Mouse (Mus musculus): ENCODE measurements around the gene Wdr63. TPM values are rescaled to one million over a fixed set of nuclear protein-coding genes. Genes with fewer than 3 reads are reported as not detected.
"Not testable (repeated sequence)": the region's sequence is repeated elsewhere in the genome, so short reads cannot be mapped to it uniquely, and the experiment has no call there.

Wdr63 gene
- polyA plus RNA-seq, 1 experiment from 2014 or later, result 0.40 TPM

DNA sequence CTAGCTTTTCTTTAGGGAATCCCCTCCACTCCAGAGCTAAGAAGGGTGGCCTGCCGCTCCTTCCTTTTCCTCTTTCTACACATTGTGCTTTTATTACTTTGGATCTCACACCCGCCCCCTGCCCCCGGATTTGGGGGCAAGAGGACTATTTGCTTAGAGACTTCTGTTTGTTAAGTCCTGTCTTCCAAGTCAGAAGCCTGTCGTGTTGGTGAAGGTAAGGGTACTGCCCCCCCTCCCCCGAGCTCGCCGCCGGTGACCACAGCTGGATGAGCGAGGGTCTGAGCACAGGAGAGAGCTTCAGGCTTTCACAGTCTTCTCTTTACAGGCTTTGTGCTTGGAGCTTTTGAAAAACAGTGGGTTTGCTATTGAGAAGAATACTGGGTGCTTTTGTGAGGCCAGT, 90.4 kb downstream of the Wdr63 start:
- Histone ChIP-seq H3K4me1 (no peaks in the 10 kb centered on the region), H3K36me3 (replicated peaks) (peaks cover 61% of the 10 kb centered on the region), H3K27ac (replicated peaks) (no peak overlapping the region), H3K4me3 (no peak overlapping the region), H3K9me3 (no peaks in the 10 kb centered on the region), H3K27me3 (replicated peaks; ENCODE audit: low read depth, poor library complexity, severe bottlenecking) (no peaks in the 10 kb centered on the region)
- DNase-seq (ENCODE audit: low spot score), result no peak
- WGBS, result 68% methylated on average over 9 of the region's 9 CpGs

- H3K36me3 ChIP-seq (replicated peaks), result peaks cover 59% of the 10 kb centered on the region
- 93% methylated on average over 13 of the region's 13 CpGs for WGBS
- H3K4me3 ChIP-seq, result no peak overlapping the region
- H3K4me1 ChIP-seq, result no peaks in the 10 kb centered on the region
- no peak overlapping the region for H3K27ac ChIP-seq (replicated peaks)
- no peaks in the 10 kb centered on the region for H3K9me3 ChIP-seq
- DNase-seq (ENCODE audit: low spot score), result no peak
- no peaks in the 10 kb centered on the region for H3K27me3 ChIP-seq (replicated peaks; ENCODE audit: low read depth, poor library complexity, severe bottlenecking)
These were observed 91.0 kb downstream of the Wdr63 start for GRCm38 (mm10) chr3:146016979-146017378.

DNA sequence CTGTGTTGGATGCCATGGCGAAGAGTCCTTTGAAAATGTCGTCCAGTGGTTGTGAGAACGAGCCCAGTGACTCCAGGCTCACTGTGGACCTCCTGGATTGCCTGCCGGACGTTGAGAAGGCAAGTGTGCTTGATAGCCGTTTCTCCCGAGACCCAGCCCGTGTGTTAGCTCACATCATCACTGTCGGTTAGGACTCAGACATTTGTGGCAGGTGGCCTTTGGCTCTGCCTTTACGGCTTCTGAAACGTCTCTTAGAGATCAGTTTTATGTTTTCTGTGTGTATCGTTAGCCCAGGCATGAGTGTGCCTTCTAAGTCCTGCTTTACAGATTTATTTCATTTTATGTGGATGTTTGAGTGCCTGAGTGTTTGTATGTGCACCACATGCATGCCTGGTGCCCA, 93.6 kb downstream of the Wdr63 start:
- H3K27ac ChIP-seq (replicated peaks), result no peak overlapping the region

DNA sequence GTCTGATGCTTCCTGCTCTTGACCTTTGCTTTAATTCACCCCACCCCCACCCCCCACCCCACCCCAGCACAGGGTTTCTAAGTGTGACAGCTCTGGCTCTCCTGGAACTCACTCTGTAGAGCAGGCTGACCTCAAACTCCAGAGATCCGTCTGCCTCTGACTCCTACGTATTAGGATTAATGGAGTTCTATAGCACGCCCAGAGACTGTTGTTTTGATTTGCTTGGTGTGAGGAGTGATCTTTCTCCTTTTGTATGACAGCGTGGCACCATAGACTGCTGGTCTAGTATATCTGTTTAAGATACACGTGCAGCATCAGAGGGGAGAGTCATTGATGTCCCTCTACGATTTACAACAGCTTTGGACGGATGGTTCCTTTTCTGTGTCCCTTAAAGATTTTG, 94.4 kb downstream of the Wdr63 start:
- Histone ChIP-seq H3K4me1 (peaks cover 21% of the 10 kb centered on the region), H3K4me3 (no peak overlapping the region), H3K9me3 (no peaks in the 10 kb centered on the region), H3K27ac (replicated peaks) (no peak overlapping the region), H3K36me3 (replicated peaks) (peaks cover 62% of the 10 kb centered on the region), H3K27me3 (replicated peaks; ENCODE audit: low read depth, poor library complexity, severe bottlenecking) (no peaks in the 10 kb centered on the region)
- no peak for DNase-seq (ENCODE audit: low spot score)
- WGBS, result 93% methylated on average over 7 of the region's 7 CpGs

More for the DNA sequence above, 93.6 kb downstream of the Wdr63 start:
- no peak for DNase-seq (ENCODE audit: low spot score)
- Histone ChIP-seq H3K4me1 (peaks cover 21% of the 10 kb centered on the region), H3K27me3 (replicated peaks; ENCODE audit: low read depth, poor library complexity, severe bottlenecking) (no peaks in the 10 kb centered on the region), H3K36me3 (replicated peaks) (peaks cover 54% of the 10 kb centered on the region), H3K9me3 (no peaks in the 10 kb centered on the region), H3K4me3 (no peak overlapping the region)
- 96% methylated on average over 12 of the region's 12 CpGs for WGBS

DNA sequence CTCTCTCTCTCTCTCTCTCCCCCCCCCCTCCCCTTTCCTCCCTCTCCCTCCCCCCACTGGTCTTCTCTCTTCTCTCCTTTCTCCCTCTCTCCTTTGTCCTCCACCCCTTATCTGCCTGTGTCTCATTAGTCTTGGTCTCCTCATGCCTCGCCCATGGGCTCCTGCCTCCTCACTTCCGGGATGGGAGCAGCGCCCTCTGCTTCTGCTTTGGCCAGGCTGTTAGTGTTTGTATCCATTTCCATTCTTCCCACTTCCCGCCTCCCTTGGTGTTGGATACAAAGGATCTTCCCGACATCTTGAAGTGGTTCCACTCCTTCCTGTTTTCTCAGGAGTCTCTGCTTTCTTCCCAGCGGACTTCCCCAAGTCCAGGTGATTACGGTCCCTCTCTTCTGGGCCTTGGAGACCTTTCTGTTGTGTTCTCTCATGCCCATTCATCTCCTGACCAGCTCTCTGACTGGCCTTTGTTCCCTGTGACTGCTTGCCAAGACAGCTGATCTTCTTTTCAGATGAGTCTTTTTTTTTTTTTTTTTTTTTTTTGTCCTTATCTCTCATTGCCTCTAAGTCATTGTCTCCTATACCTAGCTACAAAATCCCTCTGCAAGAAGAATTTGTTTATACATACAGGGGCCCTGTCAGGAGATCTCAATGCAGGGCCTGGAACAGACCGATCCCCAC, 96.2 kb downstream of the Wdr63 start:
- Histone ChIP-seq H3K9me3 (no peaks in the 10 kb centered on the region), H3K4me3 (no peak overlapping the region), H3K4me1 (peaks cover 21% of the 10 kb centered on the region), H3K27me3 (replicated peaks; ENCODE audit: low read depth, poor library complexity, severe bottlenecking) (no peaks in the 10 kb centered on the region), H3K36me3 (replicated peaks) (peaks cover 69% of the 10 kb centered on the region), H3K27ac (replicated peaks) (peak overlapping the region; percentile 51; the same call in 1 of the 2 replicates)
- WGBS, result 65% methylated on average over 8 of the region's 8 CpGs
- DNase-seq (ENCODE audit: low spot score), result no peak

DNA sequence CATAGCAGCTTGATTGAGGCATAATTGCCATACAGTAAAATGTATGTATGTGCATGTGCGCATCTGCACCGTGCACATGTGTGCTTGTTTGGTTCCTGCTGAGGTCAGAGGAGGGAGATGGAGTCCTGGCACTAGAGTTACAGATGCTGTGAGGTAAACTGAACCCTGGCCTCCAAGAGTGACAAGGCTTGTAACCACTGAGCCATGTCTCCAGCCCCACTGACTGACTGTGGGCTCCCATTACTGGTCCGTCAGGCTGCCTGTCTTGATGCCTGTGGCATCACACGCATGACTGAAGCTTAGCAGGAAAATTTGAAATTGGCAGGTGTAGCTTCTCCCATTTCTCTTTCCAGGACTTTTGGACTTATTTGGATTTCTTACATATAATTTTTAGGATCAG, 97.2 kb downstream of the Wdr63 start:
- Histone ChIP-seq H3K27ac (replicated peaks) (peak overlapping the region; percentile 52), H3K36me3 (replicated peaks) (peaks cover 67% of the 10 kb centered on the region), H3K4me3 (no peak overlapping the region), H3K9me3 (no peaks in the 10 kb centered on the region), H3K27me3 (replicated peaks; ENCODE audit: low read depth, poor library complexity, severe bottlenecking) (no peaks in the 10 kb centered on the region), H3K4me1 (peaks cover 21% of the 10 kb centered on the region)
- no peak for DNase-seq (ENCODE audit: low spot score)
- 84% methylated on average over 4 of the region's 4 CpGs for WGBS

DNA sequence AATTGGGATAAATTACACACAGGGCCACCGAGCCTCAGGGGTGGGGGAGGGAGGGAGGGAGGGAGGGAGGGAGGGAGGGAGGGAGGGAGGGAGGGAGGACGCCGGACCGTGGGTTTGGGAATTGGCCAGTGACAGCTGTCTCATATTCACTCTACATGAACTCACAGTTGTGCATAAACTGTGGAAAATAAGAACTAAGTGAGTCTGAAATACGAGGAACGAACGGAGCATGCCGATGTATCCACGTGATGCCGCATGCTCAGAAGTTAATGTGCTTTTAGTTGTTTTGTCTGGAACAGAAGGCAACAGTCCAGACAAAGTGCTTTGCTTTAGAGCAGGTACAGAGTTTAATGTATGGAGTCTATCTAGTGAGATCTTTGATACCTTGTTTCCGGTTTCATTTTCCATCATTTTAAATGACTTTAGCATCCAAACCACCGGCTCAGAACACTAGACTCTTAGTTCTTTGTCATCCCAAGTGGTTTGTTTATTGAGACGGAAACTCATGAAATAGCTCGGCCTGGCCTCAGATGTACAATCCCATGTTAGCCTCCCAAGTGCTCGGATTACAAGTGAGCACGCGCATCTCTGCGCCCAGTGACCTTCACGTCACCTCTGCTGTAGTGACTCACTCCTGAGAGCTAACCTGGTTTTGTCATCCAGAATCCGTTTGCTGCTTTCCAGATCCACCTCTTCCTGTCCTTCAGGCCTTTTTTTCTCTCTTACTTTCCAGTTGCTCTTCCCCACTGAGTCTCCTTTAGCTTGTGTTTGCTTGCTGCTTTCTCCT, 97.9 kb downstream of the Wdr63 start:
- no peaks in the 10 kb centered on the region for H3K9me3 ChIP-seq
- H3K4me1 ChIP-seq, result peaks cover 21% of the 10 kb centered on the region
- no peak overlapping the region for H3K4me3 ChIP-seq
- 55% methylated on average over 20 of the region's 20 CpGs for WGBS
- peak; percentile 52 for DNase-seq (ENCODE audit: low spot score)
- H3K36me3 ChIP-seq (replicated peaks), result peaks cover 66% of the 10 kb centered on the region
- H3K27ac ChIP-seq (replicated peaks), result peak overlapping the region; percentile 52
- no peaks in the 10 kb centered on the region for H3K27me3 ChIP-seq (replicated peaks; ENCODE audit: low read depth, poor library complexity, severe bottlenecking)

GRCm38 (mm10) chr3:146007872-146008271, 100.1 kb downstream of the Wdr63 start:
- peaks cover 67% of the 10 kb centered on the region for H3K36me3 ChIP-seq (replicated peaks)
- no peak overlapping the region for H3K27ac ChIP-seq (replicated peaks)
- WGBS, result 79% methylated on average over 6 of the region's 6 CpGs

GRCm38 (mm10) chr3:146004347-146005051, 103.4 kb downstream of the Wdr63 start:
- Histone ChIP-seq H3K36me3 (replicated peaks) (peaks cover 89% of the 10 kb centered on the region), H3K27ac (replicated peaks) (no peak overlapping the region), H3K4me3 (no peak overlapping the region), H3K4me1 (peaks cover 1% of the 10 kb centered on the region; the same call in 1 of the 2 replicates), H3K9me3 (no peaks in the 10 kb centered on the region), H3K27me3 (replicated peaks; ENCODE audit: low read depth, poor library complexity, severe bottlenecking) (no peaks in the 10 kb centered on the region)
- DNase-seq (ENCODE audit: low spot score), result no peak
- 93% methylated on average over 14 of the region's 14 CpGs for WGBS

More at GRCm38 (mm10) chr3:146007872-146008271, 100.1 kb downstream of the Wdr63 start:
- DNase-seq (ENCODE audit: low spot score), result no peak
- H3K4me3 ChIP-seq, result no peak overlapping the region
- no peaks in the 10 kb centered on the region for H3K27me3 ChIP-seq (replicated peaks; ENCODE audit: low read depth, poor library complexity, severe bottlenecking)
- peaks cover 21% of the 10 kb centered on the region for H3K4me1 ChIP-seq
- H3K9me3 ChIP-seq, result no peaks in the 10 kb centered on the region

DNA sequence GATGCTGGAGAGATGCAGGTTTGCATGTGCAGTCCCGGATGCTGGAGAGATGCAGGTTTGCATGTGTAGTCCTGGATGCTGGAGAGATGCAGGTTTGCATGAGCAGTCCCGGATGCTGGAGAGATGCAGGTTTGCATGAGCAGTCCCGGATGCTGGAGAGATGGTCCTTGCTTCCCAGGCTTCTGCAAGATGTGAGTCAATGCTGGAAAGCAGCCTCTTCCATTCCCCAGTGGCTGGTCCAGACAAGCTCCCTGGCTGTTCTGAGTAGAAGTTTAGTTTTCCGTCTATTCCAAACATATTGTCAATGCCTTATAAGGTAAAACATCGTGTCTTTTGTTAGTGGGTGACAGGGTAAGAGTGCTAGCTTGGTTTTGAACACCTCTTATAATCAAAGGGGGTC, 111.4 kb downstream of the Wdr63 start:
- not testable (repeated sequence) for H3K27me3 ChIP-seq (replicated peaks; ENCODE audit: low read depth, poor library complexity, severe bottlenecking)

GRCm38 (mm10) chr3:145995489-145995888, 112.4 kb downstream of the Wdr63 start:
- no peaks in the 10 kb centered on the region for H3K9me3 ChIP-seq
- 89% methylated on average over 5 of the region's 5 CpGs for WGBS
- H3K4me3 ChIP-seq, result no peak overlapping the region
- H3K36me3 ChIP-seq (replicated peaks), result peaks cover 26% of the 10 kb centered on the region
- no peak for DNase-seq (ENCODE audit: low spot score)
- no peak overlapping the region for H3K27ac ChIP-seq (replicated peaks)
- peaks cover 15% of the 10 kb centered on the region for H3K4me1 ChIP-seq
- no peaks in the 10 kb centered on the region for H3K27me3 ChIP-seq (replicated peaks; ENCODE audit: low read depth, poor library complexity, severe bottlenecking)

More for the DNA sequence above, 111.4 kb downstream of the Wdr63 start:
- peaks cover 32% of the 10 kb centered on the region for H3K36me3 ChIP-seq (replicated peaks)
- not testable (repeated sequence) for H3K4me3 ChIP-seq; H3K9me3 ChIP-seq; DNase-seq (ENCODE audit: low spot score); H3K27ac ChIP-seq (replicated peaks); H3K4me1 ChIP-seq
- WGBS, result 87% methylated on average over 5 of the region's 5 CpGs

- WGBS, result 85% methylated on average over 14 of the region's 14 CpGs
- no peak overlapping the region for H3K27ac ChIP-seq (replicated peaks)
These were observed 114.3 kb downstream of the Wdr63 start for GRCm38 (mm10) chr3:145993481-145994201.

More at GRCm38 (mm10) chr3:145993481-145994201, 114.3 kb downstream of the Wdr63 start:
- Histone ChIP-seq H3K9me3 (no peaks in the 10 kb centered on the region), H3K4me1 (peaks cover 30% of the 10 kb centered on the region), H3K4me3 (no peak overlapping the region), H3K36me3 (replicated peaks) (peaks cover 9% of the 10 kb centered on the region), H3K27me3 (replicated peaks; ENCODE audit: low read depth, poor library complexity, severe bottlenecking) (peaks cover 4% of the 10 kb centered on the region)
- DNase-seq (ENCODE audit: low spot score), result no peak
